Mouse (Mus musculus) brain, embryonic 18.5 days (tissue): Measurements from ENCODE around the gene Akap13.
"Not testable (repeated sequence)": the region's sequence is repeated elsewhere in the genome, so short reads cannot be mapped to it uniquely, and the experiment has no call there.

ENCODE experiments used
- DNase-seq: peaks from one replicate; pipeline ENCODE4 v3.0.0-alpha.2; 2012; ENCODE audit warnings: low read depth, low spot score

Gene Akap13

GRCm38 (mm10) chr7:75791092-75791837, 335.9 kb downstream of the Akap13 start:
- not testable (repeated sequence) for DNase-seq

- no peak for DNase-seq
Observed at GRCm38 (mm10) chr7:75793091-75793490, 337.8 kb downstream of the Akap13 start.

DNA sequence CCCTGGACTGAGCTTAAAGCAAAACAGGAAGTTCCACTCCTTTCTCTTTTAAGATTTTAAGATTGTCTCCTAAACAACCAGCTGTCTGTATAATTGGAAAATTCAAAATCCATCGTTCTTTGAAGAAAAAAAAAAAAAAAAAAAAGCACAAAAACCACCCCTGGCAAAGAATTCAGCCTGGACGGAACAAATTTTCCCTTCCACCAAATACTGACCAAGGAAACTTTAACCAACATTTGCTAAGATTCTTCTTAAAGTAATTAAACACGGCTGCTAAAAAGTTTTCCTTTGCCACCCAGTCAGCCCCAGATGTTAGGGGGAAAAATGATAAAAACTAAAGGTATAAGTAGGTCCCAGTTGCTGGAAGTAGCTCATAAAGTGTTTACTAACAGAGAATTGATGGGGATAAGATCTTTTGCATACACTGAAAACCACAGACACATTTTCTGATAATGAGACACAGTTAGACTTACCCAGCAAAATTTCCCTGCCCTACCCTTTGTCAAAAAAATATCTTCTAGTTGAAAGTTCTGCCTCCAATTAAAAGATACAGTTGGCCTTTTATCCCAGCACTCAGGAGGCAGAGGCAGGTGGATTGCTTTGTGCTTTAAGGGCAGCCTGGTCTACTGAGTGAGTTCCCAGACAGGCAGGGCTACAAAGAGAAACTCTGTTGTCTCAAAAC, 338.5 kb downstream of the Akap13 start:
- DNase-seq: no peak

GRCm38 (mm10) chr7:75795106-75795505, 339.8 kb downstream of the Akap13 start:
- no peak for DNase-seq

DNA sequence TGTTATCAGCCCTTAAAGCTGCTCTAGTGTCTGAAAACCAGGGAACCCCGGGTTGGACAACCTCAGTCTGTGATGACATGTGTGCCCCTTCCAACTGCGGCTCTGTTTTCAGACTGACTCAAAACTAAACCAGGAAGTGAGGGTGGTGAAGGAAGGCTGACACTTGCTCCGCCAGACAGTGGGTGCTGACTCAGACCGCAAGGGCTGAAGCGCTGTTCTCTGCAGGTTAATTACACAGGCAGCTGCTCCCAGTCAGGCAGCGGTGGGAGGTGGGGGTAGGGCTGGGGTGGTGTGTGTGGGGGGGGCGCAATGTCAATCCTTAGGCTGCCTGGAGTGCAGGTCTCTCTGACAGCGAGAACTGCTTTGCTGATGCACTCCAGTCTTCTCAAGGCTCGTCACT, 341.1 kb downstream of the Akap13 start:
- DNase-seq: no peak

DNA sequence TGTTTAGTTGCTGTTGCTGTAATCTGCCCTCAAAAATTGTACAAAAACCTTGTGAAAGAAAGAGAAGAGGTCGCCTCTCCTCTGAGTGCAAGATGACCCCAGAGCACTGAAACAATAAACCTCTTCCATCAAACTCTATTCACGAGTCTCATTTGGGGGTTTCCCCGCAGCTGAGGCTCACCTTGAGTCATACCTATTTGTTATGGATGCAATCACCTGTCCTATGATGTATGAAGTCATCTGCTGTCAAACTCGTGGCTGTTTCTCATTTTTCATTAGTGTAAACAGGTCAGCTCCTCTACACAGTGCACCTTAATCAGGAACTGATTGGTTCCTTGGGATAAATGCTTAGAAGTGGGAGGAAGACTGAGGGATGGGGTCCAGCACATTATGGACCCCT, 345.2 kb downstream of the Akap13 start:
- DNase-seq: no peak

DNA sequence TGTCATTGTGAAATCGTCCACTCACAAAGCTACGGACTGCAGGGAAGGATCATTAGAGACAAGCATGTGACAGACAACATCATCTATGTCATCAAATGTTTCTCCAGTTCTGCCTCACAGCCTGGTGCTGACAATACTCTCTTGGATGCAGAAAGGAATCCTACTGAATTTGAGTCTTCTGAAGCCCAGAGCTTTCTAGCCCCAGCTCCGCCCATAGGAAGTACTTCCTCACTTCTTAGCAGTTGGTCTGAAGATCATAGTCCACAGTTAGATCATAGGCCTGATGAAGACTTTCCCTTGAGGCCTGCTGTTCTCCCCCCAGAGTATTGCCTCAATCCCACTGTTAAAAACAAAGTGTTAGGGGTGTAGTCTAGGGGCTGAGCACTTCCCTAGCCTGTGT, 345.7 kb downstream of the Akap13 start:
- DNase-seq: no peak

- no peak for DNase-seq
Observed at GRCm38 (mm10) chr7:75801621-75802358, 346.5 kb downstream of the Akap13 start.

- no peak for DNase-seq
Observed at GRCm38 (mm10) chr7:75802887-75803286, 347.6 kb downstream of the Akap13 start.
